Mouse (Mus musculus): ENCODE data around the gene Lhx8.
A peak's percentile ranks its signal among the peaks of the same experiment; 100 is the strongest.

DNA sequence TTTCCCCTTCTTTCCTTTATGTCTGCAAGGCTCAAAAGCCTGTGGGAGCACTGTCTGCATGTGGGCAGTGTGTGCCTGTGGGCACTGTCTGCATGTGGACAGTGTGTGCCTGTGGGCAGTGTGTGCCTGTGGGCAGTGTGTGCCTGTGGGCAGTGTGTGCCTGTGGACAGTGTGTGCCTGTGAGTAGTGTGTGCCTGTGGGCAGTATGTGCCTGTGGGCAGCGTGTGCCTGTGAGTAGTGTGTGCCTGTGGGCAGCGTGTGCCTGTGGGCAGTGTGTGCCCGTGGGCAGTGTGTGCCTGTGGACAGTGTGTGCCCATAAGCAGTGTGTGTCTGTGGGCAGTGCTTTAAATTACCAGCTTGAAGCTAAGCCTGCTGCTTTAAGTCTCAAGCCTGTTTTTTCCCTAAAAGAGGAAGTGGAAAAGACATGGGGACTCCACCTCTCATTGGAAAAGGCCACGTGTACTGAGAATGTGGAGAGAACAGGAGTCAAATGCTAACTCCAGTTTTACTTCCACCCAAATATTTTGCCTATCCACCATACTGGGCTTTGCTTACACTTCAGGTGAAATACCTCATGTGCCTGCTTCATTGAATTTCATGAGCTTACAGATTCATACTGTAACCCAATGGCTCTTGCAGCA is 41.9 kb downstream of the Lhx8 start:
- TF ChIP-seq TCF12 (IDR thresholded peaks at IDR 0.05; ENCODE audit: low read depth, low read length), result no peak
- TF ChIP-seq CTCF (conservative IDR thresholded peaks at IDR 0.05 in 1 of 2, IDR thresholded peaks at IDR 0.05 in 1 of 2; ENCODE audit: low read depth in 2 of 2, low read length in 2 of 2), result no peak
- no peak for TF ChIP-seq ZKSCAN1 (IDR thresholded peaks at IDR 0.05; ENCODE audit: borderline replicate concordance, low read depth, low read length)
- peak; percentile 86 for TF ChIP-seq EP300 (IDR thresholded peaks at IDR 0.05; ENCODE audit: low read length)
- TF ChIP-seq POLR2AphosphoS2 (IDR thresholded peaks at IDR 0.05; ENCODE audit: low read depth, low read length), result no peak
